Mouse (Mus musculus): ENCODE data around the gene Bod1. TPM values are rescaled to one million over a fixed set of nuclear protein-coding genes. Genes with fewer than 3 reads are reported as not detected.

Bod1 gene
- polyA plus RNA-seq, 1 experiment from 2014 or later: 141 TPM

DNA sequence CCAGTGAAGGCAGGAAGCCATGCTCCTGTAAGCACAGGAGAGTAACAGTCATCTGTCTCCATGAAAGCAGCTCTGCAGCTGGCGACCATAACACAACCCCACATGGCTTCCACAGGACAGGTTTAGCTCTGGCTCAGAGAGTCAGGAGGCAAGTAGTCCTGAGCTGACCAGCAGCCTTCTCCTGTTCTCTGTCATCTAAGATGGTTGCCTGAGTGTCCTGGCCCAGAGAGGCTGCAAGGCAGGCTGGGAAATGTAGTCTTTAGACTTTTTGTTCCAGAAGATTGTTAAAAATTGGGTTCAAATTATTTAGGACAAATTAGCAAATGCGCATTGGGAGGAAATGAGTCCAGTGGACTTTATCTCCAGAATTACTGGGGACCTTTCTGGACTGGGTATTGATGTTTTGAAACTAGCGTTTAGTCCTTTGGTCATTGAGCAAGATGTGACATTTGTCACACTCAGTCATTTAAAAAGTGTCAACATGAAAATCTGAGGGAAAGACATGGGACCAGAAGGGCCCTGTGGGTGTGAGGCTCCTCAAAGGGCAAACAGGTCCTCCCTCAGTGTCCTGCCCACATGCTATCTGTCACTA, 5.1 kb upstream of the Bod1 start:
- Histone ChIP-seq H3K27me3 (ENCODE audit: control insufficient read depth, insufficient read depth, low read length) (no peaks in the 10 kb centered on the region), H3K27ac (ENCODE audit: low read depth, low read length) (no peak overlapping the region)
- DNase-seq (ENCODE audit: low spot score): no peak

GRCm38 (mm10) chr11:31675430-31675829, 3.7 kb upstream of the Bod1 start:
- Histone ChIP-seq H3K9me3 (ENCODE audit: control insufficient read depth, low read length) (no peaks in the 10 kb centered on the region), H3K27me3 (ENCODE audit: control insufficient read depth, insufficient read depth, low read length) (no peaks in the 10 kb centered on the region), H3K4me3 (ENCODE audit: low read depth, low read length) (no peak overlapping the region), H3K9ac (ENCODE audit: low read length) (no peak overlapping the region), H3K4me2 (ENCODE audit: low read depth, low read length, severe bottlenecking) (no peak overlapping the region), H3K4me1 (replicated peaks; ENCODE audit: control insufficient read depth, insufficient read depth, low read length) (peaks cover under 1% of the 10 kb centered on the region; the same call in 1 of the 2 replicates), H3K27ac (ENCODE audit: low read depth, low read length) (no peak overlapping the region), H3K36me3 (ENCODE audit: control insufficient read depth, insufficient read depth, low read length) (no peaks in the 10 kb centered on the region)
- DNase-seq (ENCODE audit: low spot score): no peak
- WGBS: 52% methylated on average over 2 of the region's 2 CpGs
- ATAC-seq (replicated peaks; ENCODE audit: low FRiP score): no peak

More for the DNA sequence above, 5.1 kb upstream of the Bod1 start:
- no peak for ATAC-seq (replicated peaks; ENCODE audit: low FRiP score)
- H3K4me3 ChIP-seq (ENCODE audit: low read depth, low read length): no peak overlapping the region
- no peaks in the 10 kb centered on the region for H3K36me3 ChIP-seq (ENCODE audit: control insufficient read depth, insufficient read depth, low read length)
- H3K9ac ChIP-seq (ENCODE audit: low read length): no peak overlapping the region
- H3K9me3 ChIP-seq (ENCODE audit: control insufficient read depth, low read length): no peaks in the 10 kb centered on the region
- no peak overlapping the region for H3K4me2 ChIP-seq (ENCODE audit: low read depth, low read length, severe bottlenecking)
- no peaks in the 10 kb centered on the region; the same call in 1 of the 2 replicates for H3K4me1 ChIP-seq (replicated peaks; ENCODE audit: control insufficient read depth, insufficient read depth, low read length)
- 86% methylated on average over 3 of the region's 3 CpGs for WGBS

GRCm38 (mm10) chr11:31672170-31672563, 482 bp upstream of the Bod1 start:
- H3K27ac ChIP-seq (ENCODE audit: low read depth, low read length): no peak overlapping the region; the same call in 1 of the 2 replicates

DNA sequence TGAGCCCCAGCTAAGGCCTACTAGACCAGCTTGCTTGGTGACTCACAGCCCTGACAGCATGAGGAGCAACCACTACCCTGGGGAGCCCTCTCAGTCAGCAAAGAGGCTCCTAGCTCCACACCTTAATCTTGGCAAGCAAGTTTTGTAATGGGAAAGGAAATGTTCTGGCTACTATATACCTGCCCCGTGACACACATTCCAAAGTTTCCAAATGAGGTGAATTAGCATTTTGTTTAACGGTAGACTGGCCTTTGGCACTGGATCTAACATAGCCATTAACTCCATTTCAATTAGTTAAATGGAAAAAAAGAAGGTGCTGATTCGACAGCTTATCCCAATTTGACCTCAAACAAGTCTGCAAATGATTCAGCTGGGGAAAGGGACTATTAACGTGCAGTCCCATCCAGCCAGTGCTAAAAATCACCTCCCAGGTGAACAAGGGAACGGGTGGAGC, 1.2 kb downstream of the Bod1 start:
- H3K4me2 ChIP-seq (ENCODE audit: low read depth, low read length, severe bottlenecking): peak overlapping the region; percentile 41; the same call in 1 of the 2 replicates
- H3K4me1 ChIP-seq (replicated peaks; ENCODE audit: control insufficient read depth, insufficient read depth, low read length): peaks cover 3% of the 10 kb centered on the region
- H3K27ac ChIP-seq (ENCODE audit: low read depth, low read length): no peak overlapping the region
- H3K9me3 ChIP-seq (ENCODE audit: control insufficient read depth, low read length): no peaks in the 10 kb centered on the region
- H3K9ac ChIP-seq (ENCODE audit: low read length): no peak overlapping the region
- ATAC-seq (replicated peaks; ENCODE audit: low FRiP score): no peak
- peaks cover 4% of the 10 kb centered on the region; the same call in 1 of the 2 replicates for H3K36me3 ChIP-seq (ENCODE audit: control insufficient read depth, insufficient read depth, low read length)
- H3K27me3 ChIP-seq (ENCODE audit: control insufficient read depth, insufficient read depth, low read length): no peaks in the 10 kb centered on the region
- DNase-seq (ENCODE audit: low spot score): no peak
- H3K4me3 ChIP-seq (ENCODE audit: low read depth, low read length): peak overlapping the region; percentile 91
- WGBS: 76% methylated on average over 5 of the region's 5 CpGs

More at GRCm38 (mm10) chr11:31672170-31672563, 482 bp upstream of the Bod1 start:
- Histone ChIP-seq H3K36me3 (ENCODE audit: control insufficient read depth, insufficient read depth, low read length) (no peaks in the 10 kb centered on the region; the same call in 1 of the 2 replicates), H3K4me1 (replicated peaks; ENCODE audit: control insufficient read depth, insufficient read depth, low read length) (peaks cover 3% of the 10 kb centered on the region), H3K9me3 (ENCODE audit: control insufficient read depth, low read length) (no peaks in the 10 kb centered on the region), H3K9ac (ENCODE audit: low read length) (peak overlapping the region; percentile 84), H3K4me2 (ENCODE audit: low read depth, low read length, severe bottlenecking) (peak overlapping the region; percentile 62), H3K4me3 (ENCODE audit: low read depth, low read length) (peak overlapping the region; percentile 91), H3K27me3 (ENCODE audit: control insufficient read depth, insufficient read depth, low read length) (no peaks in the 10 kb centered on the region)
- 12% methylated on average over 9 of the region's 9 CpGs for WGBS
- no peak for DNase-seq (ENCODE audit: low spot score)
- peak; percentile 63 for ATAC-seq (replicated peaks; ENCODE audit: low FRiP score)

DNA sequence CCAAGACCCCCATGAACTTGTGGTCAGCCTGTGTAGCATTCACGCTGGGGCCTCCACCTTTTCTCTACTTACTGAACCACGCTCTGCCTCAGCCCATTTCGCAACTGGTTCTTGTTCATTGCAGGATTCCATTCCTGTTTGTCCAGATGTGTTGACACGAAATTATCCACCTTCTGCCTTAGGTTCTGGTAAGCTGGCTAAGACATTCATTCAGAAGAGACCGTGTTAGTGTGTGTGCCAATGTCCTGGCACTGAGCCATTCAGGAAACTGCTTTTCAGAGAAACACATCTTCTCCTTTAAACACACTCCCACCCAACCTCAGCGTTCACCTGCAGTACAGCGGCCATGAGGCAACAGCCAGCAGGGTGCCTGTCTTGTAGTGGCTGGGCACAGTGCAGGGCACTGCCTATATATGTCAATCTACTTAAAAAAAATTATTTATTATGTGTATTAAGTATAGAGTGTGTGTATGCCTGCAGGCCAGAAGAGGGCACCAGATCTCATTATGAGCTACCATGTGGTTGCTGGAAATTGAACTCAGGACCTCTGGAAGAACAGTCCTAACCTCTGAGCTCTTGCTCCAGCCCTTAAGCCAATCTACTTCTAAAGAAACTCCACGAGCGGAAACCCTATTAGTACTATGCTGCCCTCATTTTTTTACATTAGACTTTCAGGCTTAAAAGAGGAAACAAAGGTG, 2.4 kb downstream of the Bod1 start:
- Histone ChIP-seq H3K9me3 (ENCODE audit: control insufficient read depth, low read length) (no peaks in the 10 kb centered on the region), H3K4me3 (ENCODE audit: low read depth, low read length) (no peak overlapping the region), H3K9ac (ENCODE audit: low read length) (no peak overlapping the region), H3K4me1 (replicated peaks; ENCODE audit: control insufficient read depth, insufficient read depth, low read length) (peaks cover 3% of the 10 kb centered on the region), H3K27me3 (ENCODE audit: control insufficient read depth, insufficient read depth, low read length) (no peaks in the 10 kb centered on the region), H3K4me2 (ENCODE audit: low read depth, low read length, severe bottlenecking) (no peak overlapping the region), H3K36me3 (ENCODE audit: control insufficient read depth, insufficient read depth, low read length) (peaks cover 9% of the 10 kb centered on the region), H3K27ac (ENCODE audit: low read depth, low read length) (no peak overlapping the region)
- 94% methylated on average over 9 of the region's 9 CpGs for WGBS
- no peak for ATAC-seq (replicated peaks; ENCODE audit: low FRiP score)
- no peak for DNase-seq (ENCODE audit: low spot score)

- DNase-seq (ENCODE audit: low spot score): no peak
- 82% methylated on average over 2 of the region's 2 CpGs for WGBS
- Histone ChIP-seq H3K4me2 (ENCODE audit: low read depth, low read length, severe bottlenecking) (no peak overlapping the region), H3K4me1 (replicated peaks; ENCODE audit: control insufficient read depth, insufficient read depth, low read length) (no peaks in the 10 kb centered on the region), H3K36me3 (ENCODE audit: control insufficient read depth, insufficient read depth, low read length) (peaks cover 12% of the 10 kb centered on the region), H3K9ac (ENCODE audit: low read length) (no peak overlapping the region), H3K27ac (ENCODE audit: low read depth, low read length) (no peak overlapping the region), H3K9me3 (ENCODE audit: control insufficient read depth, low read length) (no peaks in the 10 kb centered on the region), H3K27me3 (ENCODE audit: control insufficient read depth, insufficient read depth, low read length) (no peaks in the 10 kb centered on the region), H3K4me3 (ENCODE audit: low read depth, low read length) (no peak overlapping the region)
- ATAC-seq (replicated peaks; ENCODE audit: low FRiP score): no peak
These were observed 7.5 kb downstream of the Bod1 start for GRCm38 (mm10) chr11:31664186-31664585.

- no peaks in the 10 kb centered on the region for H3K9me3 ChIP-seq (ENCODE audit: control insufficient read depth, low read length)
- H3K4me2 ChIP-seq (ENCODE audit: low read depth, low read length, severe bottlenecking): no peak overlapping the region
- ATAC-seq (replicated peaks; ENCODE audit: low FRiP score) (peak; percentile 64; the same call in 1 of the 2 replicates), DNase-seq (ENCODE audit: low spot score) (no peak)
- no peak overlapping the region for H3K4me3 ChIP-seq (ENCODE audit: low read depth, low read length)
- peaks cover 12% of the 10 kb centered on the region for H3K36me3 ChIP-seq (ENCODE audit: control insufficient read depth, insufficient read depth, low read length)
- H3K27ac ChIP-seq (ENCODE audit: low read depth, low read length): no peak overlapping the region
- H3K27me3 ChIP-seq (ENCODE audit: control insufficient read depth, insufficient read depth, low read length): no peaks in the 10 kb centered on the region
- H3K4me1 ChIP-seq (replicated peaks; ENCODE audit: control insufficient read depth, insufficient read depth, low read length): no peaks in the 10 kb centered on the region
- H3K9ac ChIP-seq (ENCODE audit: low read length): no peak overlapping the region
- WGBS: 87% methylated on average over 4 of the region's 4 CpGs
These were observed 8.2 kb downstream of the Bod1 start for GRCm38 (mm10) chr11:31663501-31663900.

DNA sequence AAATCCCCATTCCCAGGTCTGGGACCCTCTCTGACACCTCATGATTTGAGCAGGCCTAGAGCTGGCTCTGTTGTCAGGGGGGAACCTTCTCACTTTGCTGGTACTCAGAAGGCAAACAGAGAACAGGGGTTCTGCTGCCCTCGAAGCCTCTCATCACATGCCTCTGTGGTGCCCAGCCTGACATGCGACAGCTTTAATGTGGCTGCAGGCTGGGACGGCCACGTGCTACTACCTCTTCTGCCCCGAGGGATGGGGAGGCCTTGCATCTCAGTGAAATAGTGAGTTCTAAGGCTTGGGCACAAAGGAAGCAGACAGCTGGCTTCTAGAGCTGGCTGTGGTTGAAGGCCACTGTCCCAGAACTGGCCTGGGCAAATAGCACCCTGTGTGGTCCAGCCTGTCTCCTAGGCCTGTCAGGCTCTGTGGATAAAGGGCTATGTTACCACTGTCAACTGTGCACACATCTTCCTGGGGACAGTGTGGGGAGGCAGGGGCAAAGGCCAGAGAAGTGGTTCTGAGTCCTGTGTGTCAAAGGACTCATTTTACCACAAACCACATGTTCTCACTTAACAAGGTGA, 8.7 kb downstream of the Bod1 start:
- Histone ChIP-seq H3K27ac (ENCODE audit: low read depth, low read length) (no peak overlapping the region), H3K9ac (ENCODE audit: low read length) (no peak overlapping the region), H3K4me2 (ENCODE audit: low read depth, low read length, severe bottlenecking) (no peak overlapping the region), H3K4me3 (ENCODE audit: low read depth, low read length) (no peak overlapping the region), H3K36me3 (ENCODE audit: control insufficient read depth, insufficient read depth, low read length) (peaks cover 12% of the 10 kb centered on the region), H3K27me3 (ENCODE audit: control insufficient read depth, insufficient read depth, low read length) (no peaks in the 10 kb centered on the region), H3K4me1 (replicated peaks; ENCODE audit: control insufficient read depth, insufficient read depth, low read length) (no peaks in the 10 kb centered on the region), H3K9me3 (ENCODE audit: control insufficient read depth, low read length) (no peaks in the 10 kb centered on the region)
- ATAC-seq (replicated peaks; ENCODE audit: low FRiP score): no peak
- DNase-seq (ENCODE audit: low spot score): no peak
- 82% methylated on average over 5 of the region's 5 CpGs for WGBS

All from forebrain, embryonic 11.5 days (tissue).